Mouse (Mus musculus): ENCODE data around the gene Sec14l1. TPM values are rescaled to one million over a fixed set of nuclear protein-coding genes. Genes with fewer than 3 reads are reported as not detected.

Sec14l1 gene
- total RNA-seq, 2 experiments from 2014 or later = 132 to 163 TPM

DNA sequence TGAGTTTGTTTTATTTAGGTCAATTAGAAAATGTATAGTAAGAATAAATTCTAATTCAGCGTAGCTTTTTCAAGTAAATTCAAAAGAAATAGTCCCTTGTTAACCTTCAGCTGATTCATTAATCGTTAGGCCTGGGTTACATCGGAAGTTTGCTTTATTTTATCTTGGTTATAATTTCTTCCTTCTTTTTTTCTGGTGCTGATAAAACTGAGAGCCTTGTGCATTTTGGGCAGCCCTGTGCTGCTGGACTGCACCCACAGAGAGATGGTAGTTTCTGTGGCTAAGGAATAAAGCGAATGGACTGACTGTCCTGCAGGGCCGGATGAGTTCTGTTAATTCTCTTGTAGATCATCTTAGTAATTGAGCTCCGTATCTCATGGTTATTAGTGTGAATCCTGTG is 37.6 kb downstream of the Sec14l1 start:
- DNase-seq = no peak

DNA sequence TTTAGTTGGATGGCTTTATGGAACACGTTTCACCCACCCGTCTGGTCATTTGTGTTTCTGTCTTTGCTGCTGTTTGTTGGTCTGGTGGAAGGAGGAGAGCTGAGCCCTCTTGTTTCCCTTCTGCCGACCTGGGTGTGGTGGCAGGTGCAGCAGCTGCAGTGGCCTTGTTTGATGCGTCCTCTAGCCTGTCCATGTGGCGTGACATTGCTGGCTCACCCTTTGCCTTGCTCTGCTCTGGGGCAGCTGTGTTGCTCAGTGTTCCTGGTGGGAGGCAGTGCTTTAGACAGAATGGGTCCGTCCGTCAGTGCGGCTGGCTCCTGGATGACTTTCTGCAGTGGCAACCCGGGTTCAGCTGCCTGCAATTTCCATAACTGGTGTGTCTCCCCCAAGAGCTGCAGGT is 38.6 kb downstream of the Sec14l1 start:
- no peak for DNase-seq

DNA sequence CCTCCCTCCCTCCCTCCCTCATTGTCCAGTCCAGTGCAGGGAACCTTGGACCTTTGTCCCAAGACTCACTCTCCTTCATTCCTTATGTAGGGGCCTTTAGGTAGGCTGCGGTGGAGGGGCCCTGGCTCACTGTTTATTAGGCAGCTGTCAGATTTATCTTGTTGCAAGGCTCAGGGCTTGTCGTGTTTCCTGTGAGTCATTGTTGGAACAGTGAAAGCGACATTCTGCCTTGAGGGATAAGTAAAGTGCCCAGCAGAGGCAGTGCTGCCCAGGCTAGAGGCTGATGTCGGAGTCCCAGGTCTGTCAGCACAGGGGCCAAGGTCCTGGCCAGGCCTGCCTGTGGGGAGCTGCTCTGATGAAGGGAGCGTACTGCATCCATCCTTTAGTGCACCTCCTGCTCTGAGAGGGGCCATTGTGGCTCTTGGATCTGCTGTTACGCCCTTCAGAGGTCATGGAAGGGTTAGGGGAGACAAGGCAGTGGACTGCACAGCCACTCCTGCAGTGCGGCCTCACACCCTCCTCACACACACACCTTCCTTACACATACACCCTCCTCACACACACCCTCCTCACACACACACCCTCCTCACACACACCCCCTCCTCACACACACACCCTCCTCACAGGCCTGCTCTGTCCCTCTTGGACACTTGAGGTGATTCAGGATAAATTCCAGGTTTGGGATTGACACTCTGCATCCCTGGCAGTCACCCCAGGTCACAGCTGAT is 39.3 kb downstream of the Sec14l1 start:
- peak; percentile 65 to 72 for DNase-seq

DNA sequence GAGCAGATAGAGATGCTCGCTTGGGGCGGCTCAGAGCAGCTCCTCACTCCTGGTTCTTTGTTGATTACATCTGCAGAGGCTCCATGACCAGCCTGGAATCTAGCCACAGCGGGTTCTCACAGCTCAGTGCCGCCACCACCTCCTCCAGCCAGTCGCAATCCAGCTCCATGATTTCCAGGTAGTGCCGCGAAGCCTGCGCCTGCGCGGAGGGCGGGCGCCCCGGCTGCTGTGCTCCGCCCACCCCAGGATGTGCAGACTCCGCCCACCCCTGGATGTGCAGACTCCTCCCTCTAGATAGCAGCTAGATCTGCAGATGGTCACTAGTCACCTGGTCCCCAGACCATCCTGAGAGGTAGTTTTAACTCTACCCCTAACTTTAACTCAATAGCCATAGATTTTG is 41.8 kb downstream of the Sec14l1 start:
- no peak for DNase-seq

DNA sequence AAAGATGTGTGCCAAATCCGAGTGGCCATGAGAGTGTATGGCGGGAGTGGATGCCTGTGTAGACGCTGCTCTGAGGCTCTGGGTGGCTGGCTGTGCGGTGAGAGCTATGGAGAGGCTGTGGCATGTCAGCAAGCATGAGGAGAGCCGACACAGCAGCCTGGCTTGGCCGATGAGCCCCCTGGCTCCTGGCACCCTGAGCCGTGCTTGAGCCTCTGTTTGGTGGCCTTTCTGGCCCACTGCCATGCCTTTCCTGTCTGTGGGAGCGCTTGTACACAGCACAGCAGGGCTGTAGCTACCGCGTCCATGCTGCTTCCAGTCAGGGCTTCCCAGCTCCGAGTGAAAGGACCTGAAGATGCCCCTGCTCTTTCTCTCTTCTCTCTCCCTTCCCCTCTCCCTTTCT is 43.4 kb downstream of the Sec14l1 start:
- no peak for DNase-seq

DNA sequence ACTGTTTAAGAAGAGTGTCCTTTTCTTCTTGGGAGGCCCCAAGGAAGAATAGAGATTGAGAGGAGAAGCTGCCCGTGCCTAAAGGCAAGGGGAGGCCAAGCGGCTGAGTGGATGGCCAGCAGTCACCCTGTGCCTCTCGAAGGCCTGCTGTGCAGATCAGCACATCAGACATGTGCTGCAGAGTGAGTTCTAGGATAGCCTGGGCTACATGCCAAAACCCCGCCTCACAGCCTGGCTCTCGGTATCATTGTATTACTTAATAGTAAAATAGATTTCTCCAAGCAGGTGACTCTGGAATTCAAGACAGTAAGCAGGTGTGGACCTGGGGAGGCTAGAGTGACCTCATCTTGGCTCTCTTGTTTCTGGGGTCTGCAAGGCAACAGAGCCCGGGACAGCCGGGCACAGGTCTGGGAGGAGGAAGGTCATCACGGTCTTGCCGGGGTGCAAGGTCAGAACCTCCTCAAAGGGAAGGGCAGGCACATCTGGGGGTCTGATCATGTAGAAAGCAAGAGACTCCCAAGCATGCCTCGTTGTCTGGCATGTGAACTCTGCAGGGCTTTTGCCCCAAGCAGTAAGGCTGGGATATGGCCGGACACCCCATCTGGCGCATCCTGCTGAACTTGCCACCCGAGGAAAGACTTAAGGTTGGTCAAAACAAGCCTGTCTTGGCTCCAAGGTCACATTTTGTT is 44.4 kb downstream of the Sec14l1 start:
- DNase-seq = no peak

DNA sequence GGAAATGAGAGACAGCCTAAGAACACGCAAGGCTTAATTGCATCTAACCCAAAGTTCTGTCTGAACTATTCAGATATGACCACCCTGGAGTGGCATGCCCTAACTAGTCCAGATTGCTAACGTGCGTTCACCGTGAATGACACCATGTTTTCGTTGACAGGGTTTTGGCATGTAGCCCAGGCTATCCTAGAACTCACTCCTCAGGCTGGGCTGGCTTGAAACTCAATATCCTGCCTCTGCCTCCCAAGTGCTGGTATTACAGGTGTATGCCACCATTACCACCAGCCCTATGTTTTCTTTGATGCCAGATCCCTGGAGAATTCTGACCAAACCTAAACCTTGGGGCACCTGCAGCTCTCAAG is 45.0 kb downstream of the Sec14l1 start:
- no peak for DNase-seq

DNA sequence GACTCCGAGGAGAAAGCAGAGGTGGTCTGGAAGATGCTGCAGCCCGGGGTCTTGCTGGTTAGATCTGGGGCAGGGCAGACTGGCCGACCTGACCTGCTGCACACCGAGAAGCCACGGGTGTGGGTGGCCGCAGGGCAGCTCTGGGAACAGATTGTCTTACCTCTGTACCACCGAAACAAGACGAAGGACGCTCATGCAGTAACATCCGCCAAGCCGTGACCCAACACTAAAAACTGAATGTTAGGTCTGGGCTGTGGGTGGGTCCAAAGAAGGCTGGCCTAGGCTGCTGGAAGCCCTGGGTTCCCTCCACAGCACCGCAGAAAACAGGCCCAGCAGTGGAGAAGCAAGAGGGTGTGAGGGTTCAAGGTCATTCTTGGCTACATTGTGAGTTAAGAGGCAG is 45.8 kb downstream of the Sec14l1 start:
- DNase-seq = no peak

DNA sequence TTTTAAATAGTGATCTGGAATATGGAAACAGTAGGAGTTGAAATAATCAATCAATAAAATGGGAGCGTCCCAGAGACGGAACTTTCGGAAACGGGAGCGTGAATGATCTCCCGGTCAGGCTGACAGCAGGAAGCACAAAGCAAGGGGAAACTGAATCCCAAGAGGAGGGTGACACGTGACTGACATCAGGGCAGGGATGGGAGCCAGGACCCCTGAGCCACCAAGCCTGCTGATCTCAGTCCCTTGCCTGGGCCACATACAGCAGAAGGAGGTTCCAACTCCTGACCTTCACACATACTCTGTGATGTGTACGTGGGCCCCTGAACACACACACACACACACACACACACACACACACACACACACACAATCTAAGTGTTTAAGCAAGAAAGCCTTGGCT is 46.6 kb downstream of the Sec14l1 start:
- no peak for DNase-seq

DNA sequence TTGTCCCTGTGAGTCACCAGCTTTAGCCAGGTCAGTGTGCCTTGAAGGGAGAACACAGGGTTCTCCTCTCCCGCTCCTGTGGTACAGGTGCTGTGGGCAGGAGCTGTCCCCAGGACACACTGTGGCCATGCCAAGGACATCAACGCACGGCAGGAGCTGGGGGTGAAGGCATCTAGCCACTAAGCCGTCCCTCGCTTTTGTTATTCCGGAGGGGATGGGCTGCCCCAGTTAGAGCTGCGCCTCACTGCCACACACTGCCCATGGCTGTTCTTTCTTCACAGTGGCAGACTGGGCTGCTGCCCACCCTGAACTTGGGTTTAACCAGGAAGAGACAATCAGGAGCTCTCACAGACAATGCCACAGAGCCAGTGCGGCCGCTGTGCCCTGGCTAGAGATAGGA is 48.1 kb downstream of the Sec14l1 start:
- DNase-seq = no peak

DNA sequence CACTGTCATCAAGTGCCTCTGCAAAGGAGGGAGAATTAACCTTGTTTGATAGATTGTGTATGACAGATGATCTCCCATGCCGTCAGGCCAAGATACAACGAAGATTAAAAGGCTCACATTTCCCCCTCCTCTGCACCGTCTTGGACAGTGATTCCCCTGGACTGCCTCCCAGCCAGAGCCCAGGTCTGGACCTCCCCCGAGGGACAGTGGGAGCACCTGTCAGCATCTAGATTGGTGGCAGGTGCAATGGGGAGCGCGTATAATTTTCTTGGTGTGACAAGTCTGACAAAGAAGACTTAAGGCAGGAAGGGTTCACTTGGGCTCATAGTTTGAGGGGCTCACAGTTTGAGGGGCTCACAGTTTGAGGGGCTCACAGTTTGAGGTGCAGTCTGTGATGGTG is 48.8 kb downstream of the Sec14l1 start:
- no peak for DNase-seq

DNA sequence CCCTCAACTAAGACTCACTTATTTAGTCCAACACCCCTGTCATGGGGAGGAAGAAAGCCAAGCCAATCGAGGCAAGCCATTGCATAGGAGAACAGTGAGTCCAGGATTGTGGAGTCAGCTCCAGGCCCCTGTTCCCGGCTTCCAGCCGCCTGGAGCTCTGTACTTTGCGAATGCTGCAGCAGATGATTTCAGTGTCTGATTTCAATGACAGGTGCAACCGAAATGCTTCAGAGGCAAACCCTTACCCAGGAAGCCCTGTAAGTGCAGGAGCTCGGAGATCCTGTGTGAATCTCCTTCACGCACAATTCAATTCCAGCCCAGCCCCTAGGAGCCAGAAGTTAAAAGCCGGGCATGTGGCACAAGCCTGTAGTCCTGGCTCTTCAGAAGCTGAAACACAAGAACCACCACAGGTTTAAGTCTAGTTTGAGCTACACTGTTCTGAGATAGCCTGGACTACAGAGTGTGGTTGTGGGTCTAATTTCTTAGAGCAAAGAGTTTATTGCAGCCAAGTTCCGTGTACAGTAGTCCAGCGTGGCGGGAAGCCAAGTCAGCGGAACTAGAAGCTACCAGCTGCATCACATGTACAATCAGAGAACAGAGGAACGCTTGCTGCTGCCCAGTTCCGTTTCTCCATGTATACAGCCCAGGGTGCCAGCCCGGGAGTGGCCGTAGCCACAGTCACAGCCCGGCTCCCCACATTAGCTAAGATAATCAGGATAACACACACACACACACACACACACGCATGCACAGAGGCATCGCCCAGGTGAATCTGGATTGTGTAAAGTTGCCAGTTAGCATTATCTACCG is 53.5 kb downstream of the Sec14l1 start:
- DNase-seq = no peak

DNA sequence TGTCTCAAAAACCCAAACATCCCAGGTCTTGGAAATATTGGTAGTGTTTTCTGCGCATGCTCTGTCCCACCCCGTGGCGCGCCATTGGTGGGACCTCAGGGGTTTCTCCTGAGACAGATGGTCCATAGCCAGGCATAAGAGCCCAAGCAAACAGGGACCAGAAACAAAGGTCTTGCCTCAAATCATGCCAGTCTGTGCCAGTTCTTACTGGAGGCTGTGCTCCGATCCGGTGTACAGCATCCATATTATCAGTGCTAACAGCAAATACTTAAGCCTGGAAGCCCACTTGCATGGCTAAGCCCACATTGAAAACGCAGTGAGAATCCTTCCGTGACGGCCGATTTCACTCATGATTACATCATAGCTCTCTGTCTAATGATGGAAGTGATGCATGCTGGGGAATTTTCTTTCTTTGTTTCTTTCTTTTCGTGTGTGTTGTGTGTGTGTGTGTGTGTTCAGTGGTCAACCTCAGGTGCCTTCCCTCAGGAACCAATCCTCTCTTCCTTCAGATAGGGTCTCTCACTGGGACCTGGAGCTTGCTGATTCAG is 54.2 kb downstream of the Sec14l1 start:
- no peak for DNase-seq

DNA sequence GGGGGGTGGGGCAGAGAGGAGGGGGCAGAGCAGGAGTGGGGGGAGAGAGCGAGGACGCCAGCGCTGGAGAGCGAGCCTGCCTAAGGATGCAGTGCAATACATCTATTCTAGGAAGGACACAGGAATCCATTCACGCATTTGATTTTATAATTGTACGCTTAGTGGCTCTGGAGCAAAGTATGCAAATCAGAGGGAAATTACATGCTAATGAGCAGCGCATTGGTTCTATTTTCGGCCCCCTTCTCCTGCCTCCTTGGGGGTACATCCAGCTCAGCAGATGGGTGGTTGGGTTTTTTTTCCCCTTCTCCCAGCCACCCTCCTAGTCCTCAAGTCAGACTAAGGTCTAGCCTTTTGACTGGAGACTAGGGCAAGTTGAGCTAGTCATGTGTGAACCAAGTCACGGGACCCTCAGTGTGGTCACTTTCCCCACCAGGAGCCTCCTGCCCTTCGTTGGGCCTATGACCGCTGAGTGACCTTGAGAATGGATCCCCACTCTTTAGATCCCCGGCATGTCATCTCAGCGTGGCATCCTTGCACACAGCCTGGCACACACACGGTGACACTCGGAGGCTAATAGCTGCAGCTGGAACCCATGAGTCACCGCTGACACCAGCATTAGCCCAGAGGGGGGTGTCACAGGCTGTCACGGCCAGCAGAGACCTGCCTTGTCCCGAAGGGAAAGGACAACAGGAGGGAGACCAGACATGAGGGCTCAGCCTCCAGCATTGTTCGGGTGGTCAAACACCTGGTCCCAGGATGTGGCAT is 55.0 kb downstream of the Sec14l1 start:
- DNase-seq = peak; percentile 65 to 74

DNA sequence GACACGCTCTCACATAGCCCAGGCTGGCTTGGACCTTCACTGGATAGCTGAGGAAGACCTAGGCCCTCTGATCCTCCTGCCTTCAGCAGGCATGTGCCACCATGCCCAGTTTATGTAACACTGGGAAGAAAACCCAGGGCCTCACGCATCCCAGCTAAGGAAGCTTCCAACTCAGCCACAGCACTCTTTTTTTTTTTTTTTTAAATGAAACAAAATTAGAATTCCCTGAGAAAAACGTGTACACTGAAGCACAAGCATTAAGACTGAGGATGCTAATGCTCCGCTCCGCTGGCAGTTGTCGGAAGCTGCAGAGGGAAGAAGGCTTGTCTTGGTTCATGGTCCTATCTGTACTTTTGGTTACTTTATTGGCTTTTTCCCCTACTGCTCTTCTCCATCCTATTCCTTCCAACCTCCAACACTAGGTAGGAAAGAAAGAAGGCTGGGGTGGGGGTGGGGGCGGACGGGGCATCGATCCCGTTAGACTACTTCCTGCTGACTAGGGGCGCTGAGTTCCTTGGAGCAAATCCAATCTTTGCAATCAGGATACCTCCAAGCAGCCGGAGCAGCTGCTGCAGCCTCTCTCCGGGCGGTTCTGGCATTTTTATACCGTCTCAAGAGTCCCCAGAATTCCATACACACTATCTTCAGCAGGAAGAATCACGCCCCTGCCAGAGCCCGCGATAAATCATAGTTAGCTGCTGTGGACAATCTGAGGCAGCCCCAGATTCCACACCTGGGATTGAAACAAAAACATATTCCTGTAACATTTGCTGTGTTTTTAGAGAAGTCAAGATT is 59.3 kb downstream of the Sec14l1 start:
- DNase-seq = no peak

DNA sequence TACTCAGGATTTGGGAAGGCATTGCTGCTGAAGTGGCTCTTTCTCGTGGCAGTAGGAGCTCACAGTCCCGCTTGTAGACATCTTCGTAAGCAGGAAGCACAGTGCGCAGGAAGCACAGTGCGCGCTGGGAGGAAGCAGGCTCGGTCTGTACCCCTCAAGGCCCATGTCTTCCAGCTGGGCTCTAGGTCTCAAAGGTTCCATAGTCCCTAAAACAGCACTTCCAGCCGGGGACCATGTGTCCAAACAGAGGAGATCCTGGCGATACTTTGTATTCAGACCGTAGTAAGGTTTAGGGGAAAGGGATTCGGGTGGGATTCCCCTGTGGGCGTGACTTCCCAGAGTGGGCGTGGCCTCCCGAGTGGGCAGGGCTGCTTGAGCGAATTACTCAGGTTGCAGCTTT is 60.0 kb downstream of the Sec14l1 start:
- DNase-seq = peak in 1 of 2 experiments; percentile 52

DNA sequence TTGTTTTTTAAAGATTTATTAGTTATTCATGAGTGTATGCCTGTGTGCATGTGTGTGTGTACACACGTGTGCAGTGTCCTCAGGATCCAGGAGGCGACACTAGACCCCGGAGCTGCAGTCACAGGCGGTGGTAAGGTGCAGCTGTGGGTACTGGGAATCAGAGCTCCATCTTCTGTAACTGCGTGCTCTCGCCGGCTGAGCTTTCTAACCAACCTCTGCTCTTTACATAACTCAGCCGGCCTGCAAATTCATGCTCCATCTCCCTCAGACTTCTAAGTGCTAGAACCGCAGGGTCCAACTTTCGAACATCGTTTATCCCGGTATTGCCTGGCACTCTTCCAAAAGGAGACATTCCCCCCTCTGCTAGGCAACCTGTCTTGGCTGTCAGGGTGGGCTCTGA is 60.5 kb downstream of the Sec14l1 start:
- DNase-seq = no peak

DNA sequence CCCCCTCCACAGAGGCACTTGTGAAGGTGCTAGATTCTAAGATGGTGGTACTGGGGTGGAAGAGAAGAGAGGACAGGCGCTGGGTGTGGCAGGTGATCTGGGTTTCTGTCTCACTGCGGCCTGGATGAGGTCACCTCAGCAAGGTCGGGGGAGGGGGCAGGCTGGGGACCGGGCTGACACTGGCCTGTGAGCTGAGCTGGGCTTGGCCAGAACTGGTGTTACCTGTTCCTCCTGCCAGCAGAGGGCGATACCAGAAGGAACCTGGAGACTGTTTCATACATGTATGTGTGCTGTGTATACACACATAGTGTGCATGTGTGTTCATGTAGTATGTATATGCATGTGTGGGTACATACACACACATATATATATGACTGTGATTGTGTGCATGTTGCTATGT is 61.3 kb downstream of the Sec14l1 start:
- DNase-seq = peak; percentile 73 to 78

DNA sequence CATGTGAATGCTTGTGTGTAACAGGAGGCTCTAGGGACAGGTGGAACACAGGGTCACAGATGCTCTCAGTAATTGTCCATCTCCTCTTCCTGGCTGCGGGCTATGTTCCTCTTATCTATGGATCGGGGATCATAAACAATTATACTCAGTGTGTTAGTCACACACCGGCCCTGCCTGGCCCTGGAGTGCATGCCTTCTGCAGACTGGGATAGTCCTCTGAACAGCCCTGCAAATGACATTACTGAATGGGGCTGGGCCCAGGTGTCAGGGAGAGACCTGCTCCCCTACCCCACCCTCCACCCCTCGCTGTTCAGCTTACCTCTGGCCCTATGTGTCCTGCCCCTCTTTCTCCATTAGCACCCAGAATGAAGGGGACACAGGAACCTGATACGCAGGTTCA is 61.9 kb downstream of the Sec14l1 start:
- DNase-seq = no peak

DNA sequence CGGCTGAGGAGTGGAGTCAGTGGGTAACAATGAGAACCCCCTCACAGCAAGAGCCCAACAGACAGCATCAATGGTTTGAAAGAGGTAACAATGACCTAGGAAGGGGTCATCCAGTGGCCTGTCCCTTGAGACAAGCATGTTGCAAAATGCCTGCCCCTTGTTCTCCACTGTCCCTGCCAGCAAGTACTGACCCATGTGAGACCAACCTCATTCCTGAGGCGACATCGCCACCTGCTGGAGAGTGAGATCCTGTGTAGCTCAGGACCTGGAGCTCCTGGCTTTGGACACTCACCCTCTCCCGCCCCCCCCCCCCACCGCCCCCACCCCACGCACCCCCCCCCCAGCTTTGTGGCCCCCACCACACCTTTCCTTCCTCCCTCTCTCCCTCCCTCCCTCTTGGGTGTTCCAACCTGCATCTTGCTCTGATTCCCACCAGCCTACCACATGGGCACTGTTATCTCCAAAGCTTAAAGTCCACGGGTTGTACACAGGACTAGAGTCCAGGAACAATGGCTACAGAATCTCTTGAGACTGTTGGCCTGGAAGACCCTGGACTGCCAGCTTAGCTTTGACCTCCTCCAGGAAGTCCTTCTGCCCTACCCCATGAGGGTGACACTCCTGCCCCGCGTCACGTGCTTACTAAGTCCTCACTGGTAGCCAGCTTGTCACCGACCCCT is 62.5 kb downstream of the Sec14l1 start:
- DNase-seq = peak; percentile 94

DNA sequence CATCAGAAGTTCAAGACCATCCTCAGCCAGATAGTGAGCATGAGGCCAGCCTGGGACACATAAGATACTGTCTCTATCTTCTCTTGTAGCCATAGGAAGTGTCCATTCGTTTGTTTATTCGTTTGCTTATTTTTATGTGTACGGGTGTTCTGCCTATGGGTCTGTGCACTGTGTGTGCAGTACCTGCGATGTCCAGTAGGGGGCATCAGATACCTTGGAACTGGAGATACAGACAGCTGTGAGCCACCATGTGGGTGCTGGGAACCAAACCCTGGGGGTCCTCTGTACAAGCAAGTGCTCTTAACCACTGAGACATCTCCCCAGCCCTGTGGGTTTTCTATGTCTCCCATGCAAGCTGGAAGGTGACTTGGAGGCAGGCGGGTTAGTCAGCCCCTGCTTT is 64.9 kb downstream of the Sec14l1 start:
- DNase-seq = no peak

All from adrenal gland, postnatal 36 days (tissue).